12 mouse cellular contexts compared by ENCODE assay signal in the genomic region with DNA sequence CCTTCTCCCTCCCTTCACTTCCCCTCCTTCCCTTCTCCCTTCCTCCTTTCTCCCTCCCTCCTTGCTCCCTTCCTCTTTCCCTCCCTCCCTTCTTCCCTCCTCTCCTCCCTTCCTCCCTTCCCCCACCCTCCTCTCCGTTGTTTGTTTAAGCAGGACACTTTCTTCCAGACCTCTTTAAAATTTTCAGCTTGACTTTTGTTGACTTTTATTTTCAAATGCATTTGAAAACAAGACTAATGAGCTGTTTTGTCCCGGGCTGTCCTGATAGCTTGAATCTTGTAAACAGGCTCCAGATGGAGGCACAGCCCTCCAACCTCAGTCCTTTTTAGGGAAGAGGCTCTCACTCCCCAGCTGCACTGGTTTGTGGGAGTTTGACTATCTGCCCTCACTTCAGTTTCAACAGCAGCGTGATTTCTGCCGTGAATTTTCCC.
DNase-seq lines count a peak whose midpoint lies in the region; ATAC-seq lines count a peak whose summit lies in the region.
"Had no signal": no experiment of that assay in that cellular context is flagged by ENCODE, and none has a peak within 500 bp of the region (broad histone marks: within the 10 kb centered on the region; RNA-seq: fewer than 3 reads in every experiment).

No protein-coding gene starts in this region.

- WGBS in embryonic facial prominence, embryonic 11.5 days: 22% methylated on average over 4 of the region's 4 CpGs
- 4% methylated on average over 4 of the region's 4 CpGs for WGBS in lung, embryonic 15.5 days
- 22% methylated on average over 4 of the region's 4 CpGs for WGBS in hindbrain, embryonic 14.5 days

- H3K36me3 ChIP-seq in embryonic facial prominence, embryonic 11.5 days (replicated peaks; ENCODE audit: control insufficient read depth, insufficient read depth, low read depth, low read length): no peaks in the 10 kb centered on the region
- H3K36me3 ChIP-seq in lung, embryonic 15.5 days: no peaks in the 10 kb centered on the region
- no peaks in the 10 kb centered on the region for H3K36me3 ChIP-seq in hindbrain, embryonic 14.5 days (replicated peaks; ENCODE audit: control insufficient read depth, insufficient read depth)
- H3K36me3 ChIP-seq: G1E; liver, embryonic 15.5 days had no signal

- H3K27ac ChIP-seq in embryonic facial prominence, embryonic 11.5 days (replicated peaks; ENCODE audit: low read depth, low read length): no peak overlapping the region
- H3K27ac ChIP-seq in lung, embryonic 15.5 days: peak overlapping the region; percentile 87
- H3K27ac ChIP-seq in hindbrain, embryonic 14.5 days: no peak overlapping the region

- H3K27me3 ChIP-seq in embryonic facial prominence, embryonic 11.5 days (ENCODE audit: control insufficient read depth, insufficient read depth, low read length): no peaks in the 10 kb centered on the region
- no peaks in the 10 kb centered on the region for H3K27me3 ChIP-seq in lung, embryonic 15.5 days
- no peaks in the 10 kb centered on the region for H3K27me3 ChIP-seq in hindbrain, embryonic 14.5 days (ENCODE audit: control insufficient read depth, insufficient read depth, low read length)

- no peaks in the 10 kb centered on the region for H3K4me1 ChIP-seq in embryonic facial prominence, embryonic 11.5 days (ENCODE audit: control insufficient read depth, insufficient read depth, low read length)
- peaks cover 42% of the 10 kb centered on the region for H3K4me1 ChIP-seq in lung, embryonic 15.5 days
- H3K4me1 ChIP-seq in hindbrain, embryonic 14.5 days (replicated peaks; ENCODE audit: control insufficient read depth, insufficient read depth, low read length): no peaks in the 10 kb centered on the region
- H3K4me1 ChIP-seq: liver, embryonic 15.5 days had no signal

- H3K9ac ChIP-seq in embryonic facial prominence, embryonic 11.5 days (replicated peaks; ENCODE audit: low read length): no peak overlapping the region
- no peak overlapping the region for H3K9ac ChIP-seq in lung, embryonic 15.5 days
- H3K9ac ChIP-seq in hindbrain, embryonic 14.5 days: no peak overlapping the region
- H3K9ac ChIP-seq: liver, embryonic 15.5 days had no signal

- no peak overlapping the region for H3K4me3 ChIP-seq in embryonic facial prominence, embryonic 11.5 days (ENCODE audit: low read depth, low read length)
- H3K4me3 ChIP-seq in lung, embryonic 15.5 days: no peak overlapping the region
- no peak overlapping the region for H3K4me3 ChIP-seq in hindbrain, embryonic 14.5 days (replicated peaks; ENCODE audit: low read length)
- H3K4me3 ChIP-seq: liver, embryonic 15.5 days had no signal

- peak; percentile 51 for DNase-seq in adipocyte (ENCODE audit: low spot score)
- peak; percentile 19 for DNase-seq in embryonic facial prominence, embryonic 11.5 days (ENCODE audit: low spot score)
- peak; percentile 31 for DNase-seq in heart, postnatal 4 days
- DNase-seq in thymus, postnatal 25 days: no peak
- DNase-seq in hindbrain, embryonic 14.5 days (ENCODE audit: low spot score): no peak
- DNase-seq: adrenal gland, postnatal 25 days; cerebellum, postnatal 14 days; spleen, adult 18-20 months had no signal

- H3K4me2 ChIP-seq in embryonic facial prominence, embryonic 11.5 days (ENCODE audit: low read depth, low read length): no peak overlapping the region
- no peak overlapping the region for H3K4me2 ChIP-seq in lung, embryonic 15.5 days
- no peak overlapping the region for H3K4me2 ChIP-seq in hindbrain, embryonic 14.5 days (replicated peaks)
- H3K4me2 ChIP-seq: liver, embryonic 15.5 days had no signal

- H3K9me3 ChIP-seq in embryonic facial prominence, embryonic 11.5 days (replicated peaks; ENCODE audit: control insufficient read depth, low read length): no peaks in the 10 kb centered on the region
- no peaks in the 10 kb centered on the region for H3K9me3 ChIP-seq in lung, embryonic 15.5 days
- H3K9me3 ChIP-seq in hindbrain, embryonic 14.5 days (ENCODE audit: control insufficient read depth, low read length): no peaks in the 10 kb centered on the region
- H3K9me3 ChIP-seq: G1E; liver, embryonic 15.5 days had no signal

- ATAC-seq in embryonic facial prominence, embryonic 11.5 days (replicated peaks; ENCODE audit: insufficient number of reproducible peaks, low FRiP score, low TSS enrichment, low read depth): no peak
- ATAC-seq in lung, embryonic 15.5 days (ENCODE audit: borderline replicate concordance, extremely low read depth, low FRiP score, low TSS enrichment): peak; percentile 88
- ATAC-seq in erythroblast, adult 5-6 weeks (replicated peaks; ENCODE audit: low FRiP score, poor library complexity, severe bottlenecking): no peak
- ATAC-seq in hindbrain, embryonic 14.5 days (ENCODE audit: low FRiP score): no peak

Comparison
In these comparisons a context has a peak if more than half of its experiments do, and no peak if none do; other contexts are left out.
1. DNase-seq: peak in adipocyte (single experiment), embryonic facial prominence, embryonic 11.5 days (single experiment) and heart, postnatal 4 days (single experiment); none in thymus, postnatal 25 days (single experiment) and hindbrain, embryonic 14.5 days (single experiment).